Mouse (Mus musculus): ENCODE results near the gene Hoxb1. TPM values are rescaled to one million over a fixed set of nuclear protein-coding genes. Genes with fewer than 3 reads are reported as not detected.

Gene Hoxb1
- polyA plus RNA-seq, 1 experiment from 2014 or later, result not detected

DNA sequence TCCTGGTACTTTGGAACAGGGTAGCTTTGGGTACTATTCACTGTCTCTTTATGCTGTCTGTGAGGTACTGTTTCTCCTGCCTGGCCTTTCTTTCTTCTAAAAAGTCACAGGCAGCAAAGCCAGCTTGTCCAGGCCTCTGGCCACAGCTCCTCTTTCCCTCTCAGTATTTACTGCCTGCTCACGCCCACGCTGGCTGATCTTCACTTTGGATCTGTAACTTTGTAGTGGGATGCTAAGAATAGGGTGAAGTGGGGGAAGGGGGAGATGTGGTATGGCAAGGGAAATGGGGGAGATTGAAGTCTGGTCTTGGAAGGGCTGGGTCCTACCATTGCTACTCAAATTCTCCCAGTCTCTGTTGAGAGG lies 31.6 kb upstream of the Hoxb1 start:
- Histone ChIP-seq H3K9me3 (replicated peaks) (no peaks in the 10 kb centered on the region), H3K4me1 (replicated peaks) (0 out of 2 replicates have a peak, but pooled peaks cover 6% of the 10 kb centered on the region), H3K4me2 (0 out of 2 replicates have a peak overlapping the region, but pooled peaks have one; percentile 8), H3K36me3 (no peaks in the 10 kb centered on the region), H3K9ac (no peak overlapping the region), H3K4me3 (no peak overlapping the region), H3K27ac (ENCODE audit: poor library complexity, severe bottlenecking) (no peak overlapping the region), H3K27me3 (replicated peaks) (peaks cover 100% of the 10 kb centered on the region)
- ATAC-seq (ENCODE audit: insufficient number of reproducible peaks, low FRiP score), result no peak
- 16% methylated on average over 2 of the region's 2 CpGs for WGBS

DNA sequence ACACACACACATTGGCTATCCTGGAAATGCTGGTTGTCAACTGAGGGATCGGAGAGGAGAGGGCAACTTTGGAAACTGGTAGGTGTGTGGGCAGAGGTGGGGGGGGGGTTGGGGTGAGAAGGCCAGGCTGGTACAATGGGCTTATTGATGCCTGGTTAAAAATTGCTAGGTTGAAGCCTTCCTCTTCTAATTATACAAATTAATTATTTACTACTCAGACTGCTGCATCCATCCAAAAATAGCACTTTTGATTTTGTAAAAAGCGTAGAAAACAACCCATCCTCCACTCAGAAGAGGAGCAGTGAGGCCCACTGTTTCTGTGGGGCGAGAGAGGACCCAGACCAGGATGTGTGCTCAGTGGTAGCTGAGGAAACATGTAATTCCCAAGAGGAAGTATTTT lies 30.6 kb upstream of the Hoxb1 start:
- no peaks in the 10 kb centered on the region for H3K9me3 ChIP-seq (replicated peaks)
- ATAC-seq (ENCODE audit: insufficient number of reproducible peaks, low FRiP score), result no peak
- no peak overlapping the region for H3K4me2 ChIP-seq
- H3K27ac ChIP-seq (ENCODE audit: poor library complexity, severe bottlenecking), result no peak overlapping the region
- H3K4me3 ChIP-seq, result no peak overlapping the region
- no peaks in the 10 kb centered on the region for H3K36me3 ChIP-seq
- H3K27me3 ChIP-seq (replicated peaks), result peaks cover 100% of the 10 kb centered on the region
- H3K4me1 ChIP-seq (replicated peaks), result 0 out of 2 replicates have a peak, but pooled peaks cover 6% of the 10 kb centered on the region
- no peak overlapping the region for H3K9ac ChIP-seq
- WGBS, result 55% methylated on average over 3 of the region's 3 CpGs

DNA sequence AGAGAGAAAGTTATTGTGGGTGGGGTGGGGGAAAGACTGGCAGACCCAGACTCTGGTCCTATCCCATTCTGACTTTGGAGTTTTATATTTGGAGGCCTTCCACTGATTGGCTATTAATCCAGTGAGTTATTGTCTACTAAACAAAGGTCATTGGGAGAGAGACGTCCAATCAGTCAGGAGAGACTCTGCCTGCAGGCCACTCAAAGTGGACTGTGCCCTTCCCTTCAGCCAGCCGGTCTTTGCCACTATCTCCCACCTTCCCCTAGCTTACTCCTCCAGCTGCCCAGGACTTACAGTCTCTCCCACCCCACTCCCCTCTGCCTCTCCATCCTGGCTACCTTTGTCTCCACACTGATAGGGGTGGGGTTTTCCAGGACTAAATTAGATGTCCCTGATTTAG lies 29.0 kb upstream of the Hoxb1 start:
- ATAC-seq (ENCODE audit: insufficient number of reproducible peaks, low FRiP score), result no peak
- Histone ChIP-seq H3K4me3 (no peak overlapping the region), H3K4me1 (replicated peaks) (peaks cover 15% of the 10 kb centered on the region), H3K9me3 (replicated peaks) (no peaks in the 10 kb centered on the region), H3K9ac (no peak overlapping the region), H3K27me3 (replicated peaks) (peaks cover 100% of the 10 kb centered on the region), H3K4me2 (no peak overlapping the region), H3K36me3 (no peaks in the 10 kb centered on the region), H3K27ac (ENCODE audit: poor library complexity, severe bottlenecking) (no peak overlapping the region)
- 3% methylated on average over 2 of the region's 2 CpGs for WGBS

DNA sequence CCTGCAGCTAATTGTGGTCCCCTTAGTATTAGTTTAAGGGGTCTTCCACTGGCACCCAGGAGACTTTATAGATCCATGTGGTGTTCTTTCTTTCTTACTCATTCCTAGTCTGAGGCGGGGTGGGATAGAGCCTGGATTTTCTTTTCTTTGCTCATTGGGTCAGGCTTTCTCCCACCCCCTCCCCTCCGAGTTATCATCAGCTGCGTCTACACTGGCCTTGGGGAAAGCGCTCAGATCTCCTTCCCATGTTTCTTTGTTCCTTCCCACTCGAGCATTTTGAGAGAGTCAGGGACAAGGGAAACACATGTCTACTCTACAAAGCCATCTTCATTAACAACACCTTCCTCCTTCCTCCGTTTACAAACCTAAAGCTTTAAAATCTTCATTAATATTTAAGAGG lies 28.5 kb upstream of the Hoxb1 start:
- ATAC-seq (ENCODE audit: insufficient number of reproducible peaks, low FRiP score), result no peak
- peaks cover 100% of the 10 kb centered on the region for H3K27me3 ChIP-seq (replicated peaks)
- no peaks in the 10 kb centered on the region for H3K9me3 ChIP-seq (replicated peaks)
- no peak overlapping the region for H3K4me3 ChIP-seq
- peaks cover 16% of the 10 kb centered on the region for H3K4me1 ChIP-seq (replicated peaks)
- WGBS, result 18% methylated on average over 6 of the region's 6 CpGs
- H3K36me3 ChIP-seq, result no peaks in the 10 kb centered on the region
- H3K27ac ChIP-seq (ENCODE audit: poor library complexity, severe bottlenecking), result no peak overlapping the region
- no peak overlapping the region for H3K4me2 ChIP-seq
- no peak overlapping the region for H3K9ac ChIP-seq

DNA sequence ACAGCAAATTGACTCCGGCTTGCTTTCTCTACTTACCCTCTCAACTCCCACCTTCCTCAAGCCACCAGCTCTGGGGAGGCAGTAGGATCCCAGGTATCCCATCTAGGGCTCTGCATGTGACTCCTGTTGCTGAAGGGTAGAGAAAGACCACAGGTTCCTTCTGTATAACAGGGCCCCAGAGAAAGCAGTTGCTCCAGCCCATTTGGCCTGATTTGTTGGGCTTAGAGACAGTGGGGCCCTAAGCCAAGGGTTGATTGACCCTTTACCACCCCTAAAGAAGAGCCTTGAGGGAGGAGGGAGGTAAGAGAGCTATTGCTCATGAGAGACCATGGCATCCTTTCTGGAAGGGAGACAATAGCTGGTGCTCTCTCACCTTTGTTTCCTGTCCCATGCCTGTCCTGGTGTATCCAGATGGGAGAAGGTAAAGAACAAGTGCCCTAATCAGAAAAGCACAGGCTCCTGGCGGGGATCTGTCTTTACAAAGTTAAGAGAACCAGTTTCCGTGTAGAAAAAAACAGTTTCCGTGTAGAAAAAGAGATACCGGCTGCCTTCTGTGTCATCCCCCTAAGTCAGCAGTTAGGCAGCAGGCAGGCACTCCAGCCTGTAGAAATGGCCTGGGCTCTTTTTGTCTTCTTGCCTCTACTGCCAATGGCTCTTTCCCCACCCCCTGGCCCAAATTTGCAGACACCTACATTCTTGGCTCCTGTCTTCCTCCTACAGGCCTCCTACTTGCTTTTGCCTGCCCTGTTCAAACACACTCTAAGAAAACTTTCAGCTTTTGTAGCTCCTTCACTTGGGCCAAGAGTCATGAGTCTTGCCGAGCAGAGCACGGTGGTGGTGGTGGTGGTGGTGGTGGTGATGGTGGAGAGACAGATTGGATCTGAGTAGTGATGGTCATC lies 26.3 kb upstream of the Hoxb1 start:
- no peak overlapping the region for H3K4me3 ChIP-seq

DNA sequence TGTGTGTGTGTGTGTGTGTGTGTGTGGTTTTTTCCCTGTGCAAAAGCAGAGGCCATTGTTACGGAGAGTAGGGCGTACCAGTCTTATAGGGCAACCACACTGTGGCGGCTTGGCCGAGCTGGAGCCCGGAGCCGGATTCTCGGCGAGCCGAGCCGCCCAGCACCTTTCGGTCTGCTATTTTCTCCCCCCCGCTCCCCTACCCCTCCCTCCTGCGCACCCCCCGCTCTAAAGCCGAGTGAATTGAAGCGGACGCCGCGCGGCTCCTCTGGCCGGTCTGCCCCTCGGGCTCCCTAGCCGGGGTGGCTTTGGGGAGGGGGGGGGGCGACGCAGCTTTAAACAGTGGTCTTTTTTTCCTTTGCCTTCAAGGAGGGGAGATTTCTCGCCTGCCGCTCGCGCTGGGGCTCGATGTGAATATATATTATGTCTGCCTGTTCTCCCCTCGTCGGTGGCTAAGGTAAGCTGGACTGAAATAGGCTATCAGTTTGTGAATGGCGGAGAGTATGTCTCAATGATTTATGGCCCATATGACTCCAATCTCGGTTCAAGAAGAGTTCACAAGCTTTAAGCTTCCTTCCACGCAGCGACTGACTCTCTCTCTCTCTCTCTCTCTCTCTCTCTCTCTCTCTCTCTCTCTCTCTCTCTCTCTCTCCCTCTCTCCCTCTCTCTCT lies 24.7 kb upstream of the Hoxb1 start:
- Histone ChIP-seq H3K36me3 (no peaks in the 10 kb centered on the region), H3K4me3 (peak overlapping the region; percentile 44), H3K4me1 (replicated peaks) (peaks cover 19% of the 10 kb centered on the region), H3K9ac (0 out of 2 replicates have a peak overlapping the region, but pooled peaks have one; percentile 44), H3K4me2 (peak overlapping the region; percentile 63), H3K9me3 (replicated peaks) (no peaks in the 10 kb centered on the region), H3K27ac (ENCODE audit: poor library complexity, severe bottlenecking) (peak overlapping the region; percentile 14; the same call in 1 of the 2 replicates), H3K27me3 (replicated peaks) (peaks cover 100% of the 10 kb centered on the region)
- no peak for ATAC-seq (ENCODE audit: insufficient number of reproducible peaks, low FRiP score)
- WGBS, result 1% methylated on average over 30 of the region's 36 CpGs

More for the DNA sequence above, 26.3 kb upstream of the Hoxb1 start:
- Histone ChIP-seq H3K36me3 (no peaks in the 10 kb centered on the region), H3K4me1 (replicated peaks) (peaks cover 12% of the 10 kb centered on the region), H3K9ac (no peak overlapping the region), H3K27ac (ENCODE audit: poor library complexity, severe bottlenecking) (no peak overlapping the region), H3K27me3 (replicated peaks) (peaks cover 100% of the 10 kb centered on the region), H3K4me2 (no peak overlapping the region), H3K9me3 (replicated peaks) (no peaks in the 10 kb centered on the region)
- 36% methylated on average over 7 of the region's 7 CpGs for WGBS
- no peak for ATAC-seq (ENCODE audit: insufficient number of reproducible peaks, low FRiP score)

DNA sequence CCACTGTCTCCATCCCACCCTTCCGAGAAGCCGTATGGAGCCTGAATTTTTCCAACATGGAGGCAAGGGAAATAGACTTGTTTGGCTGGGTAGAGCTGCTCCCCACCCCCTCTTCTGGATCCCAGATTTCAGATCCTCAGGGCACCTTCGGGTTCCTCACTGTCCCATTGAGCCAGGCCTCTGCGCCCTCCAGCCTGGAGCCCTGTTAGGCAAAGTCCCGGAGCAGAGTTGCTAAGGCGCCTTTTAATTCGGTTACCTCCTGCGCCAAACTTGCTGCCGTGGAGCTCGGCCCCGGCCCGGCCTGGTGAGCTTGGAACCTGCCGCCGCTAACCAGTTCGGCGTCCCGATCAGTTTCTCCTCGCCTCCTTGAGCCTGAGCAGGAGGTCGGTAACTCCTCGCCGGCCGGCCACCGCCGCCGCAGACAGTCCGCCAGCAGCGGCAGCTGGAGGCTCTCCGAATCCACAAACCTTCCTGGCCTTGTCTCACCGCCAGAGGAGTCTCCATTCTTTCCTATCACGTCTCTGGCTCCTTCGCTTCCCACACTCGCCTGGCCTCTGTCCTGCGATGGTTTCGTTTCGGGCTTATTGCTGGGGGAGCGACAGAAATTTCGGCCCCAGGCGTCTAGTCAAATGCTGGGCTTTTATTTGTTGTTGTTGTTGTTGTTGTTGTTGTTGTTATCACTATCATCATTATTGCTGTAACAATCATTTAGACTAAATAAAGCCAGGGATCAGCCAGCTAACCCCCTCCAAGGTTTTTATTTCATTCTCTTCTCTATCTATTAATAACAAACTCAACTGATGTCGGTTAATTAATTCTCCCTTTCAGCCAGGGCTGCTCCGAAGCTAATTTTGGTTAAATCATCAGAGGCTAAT lies 23.6 kb upstream of the Hoxb1 start:
- ATAC-seq (ENCODE audit: insufficient number of reproducible peaks, low FRiP score), result no peak
- 1% methylated on average over 40 of the region's 40 CpGs for WGBS
- no peaks in the 10 kb centered on the region for H3K9me3 ChIP-seq (replicated peaks)
- peak overlapping the region; percentile 63 for H3K4me2 ChIP-seq
- H3K4me1 ChIP-seq (replicated peaks), result peaks cover 24% of the 10 kb centered on the region
- H3K36me3 ChIP-seq, result no peaks in the 10 kb centered on the region
- peak overlapping the region; percentile 30 for H3K27ac ChIP-seq (ENCODE audit: poor library complexity, severe bottlenecking)
- peaks cover 100% of the 10 kb centered on the region for H3K27me3 ChIP-seq (replicated peaks)
- H3K9ac ChIP-seq, result peak overlapping the region; percentile 43
- H3K4me3 ChIP-seq, result peak overlapping the region; percentile 44

DNA sequence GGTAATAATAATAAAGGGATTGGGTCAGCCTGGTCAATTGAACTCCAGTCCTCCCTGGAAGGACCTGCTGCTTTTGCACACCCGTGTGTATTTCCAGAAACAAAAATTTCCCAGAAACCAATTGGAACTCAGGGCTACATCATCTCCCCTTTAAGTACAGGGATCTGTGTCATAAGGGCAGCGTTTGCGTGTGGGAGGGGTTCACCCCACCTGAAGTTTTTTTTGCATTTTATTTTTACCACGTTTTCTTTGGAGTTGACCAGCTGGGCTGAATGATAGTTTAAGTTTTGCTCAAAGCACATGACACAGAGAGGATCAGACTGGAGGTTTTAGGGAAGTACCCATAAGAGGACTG lies 23.0 kb upstream of the Hoxb1 start:
- WGBS, result 20% methylated on average over 4 of the region's 4 CpGs
- Histone ChIP-seq H3K4me2 (no peak overlapping the region), H3K27ac (ENCODE audit: poor library complexity, severe bottlenecking) (no peak overlapping the region), H3K9me3 (replicated peaks) (no peaks in the 10 kb centered on the region), H3K4me3 (no peak overlapping the region), H3K9ac (no peak overlapping the region), H3K36me3 (no peaks in the 10 kb centered on the region), H3K27me3 (replicated peaks) (peaks cover 97% of the 10 kb centered on the region), H3K4me1 (replicated peaks) (peaks cover 24% of the 10 kb centered on the region)
- no peak for ATAC-seq (ENCODE audit: insufficient number of reproducible peaks, low FRiP score)

DNA sequence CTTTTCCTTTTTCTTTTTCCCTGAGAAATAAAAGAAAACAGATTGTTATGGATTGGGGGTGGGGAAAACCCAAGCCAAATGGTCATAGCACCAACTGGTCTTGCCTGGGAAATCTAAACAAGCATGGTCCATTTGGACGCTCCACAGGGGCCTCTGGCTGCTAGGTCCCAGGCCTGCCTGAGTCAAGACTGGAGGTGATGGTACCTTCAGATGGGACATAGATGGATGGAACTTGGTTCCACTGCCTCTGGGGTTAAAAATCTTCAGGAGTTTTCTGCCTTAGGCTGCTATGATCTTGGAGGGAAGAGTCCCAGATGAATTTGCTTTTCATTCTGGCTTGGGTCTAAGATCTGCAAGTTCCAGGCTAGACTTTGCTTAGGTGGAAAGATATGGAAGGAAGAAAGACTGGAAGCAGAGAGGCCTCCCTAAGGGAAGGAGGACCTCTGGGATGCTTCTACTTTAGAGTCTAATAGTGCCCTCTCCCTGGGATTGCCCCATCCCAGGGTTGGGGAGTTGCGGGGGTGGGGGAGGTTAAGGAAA lies 22.3 kb upstream of the Hoxb1 start:
- no peaks in the 10 kb centered on the region for H3K36me3 ChIP-seq
- no peak overlapping the region for H3K9ac ChIP-seq
- H3K27ac ChIP-seq (ENCODE audit: poor library complexity, severe bottlenecking), result no peak overlapping the region
- H3K4me2 ChIP-seq, result no peak overlapping the region
- 56% methylated on average over 2 of the region's 2 CpGs for WGBS
- H3K4me3 ChIP-seq, result no peak overlapping the region
- ATAC-seq (ENCODE audit: insufficient number of reproducible peaks, low FRiP score), result no peak
- H3K27me3 ChIP-seq (replicated peaks), result peaks cover 96% of the 10 kb centered on the region
- H3K4me1 ChIP-seq (replicated peaks), result peaks cover 24% of the 10 kb centered on the region
- no peaks in the 10 kb centered on the region for H3K9me3 ChIP-seq (replicated peaks)

DNA sequence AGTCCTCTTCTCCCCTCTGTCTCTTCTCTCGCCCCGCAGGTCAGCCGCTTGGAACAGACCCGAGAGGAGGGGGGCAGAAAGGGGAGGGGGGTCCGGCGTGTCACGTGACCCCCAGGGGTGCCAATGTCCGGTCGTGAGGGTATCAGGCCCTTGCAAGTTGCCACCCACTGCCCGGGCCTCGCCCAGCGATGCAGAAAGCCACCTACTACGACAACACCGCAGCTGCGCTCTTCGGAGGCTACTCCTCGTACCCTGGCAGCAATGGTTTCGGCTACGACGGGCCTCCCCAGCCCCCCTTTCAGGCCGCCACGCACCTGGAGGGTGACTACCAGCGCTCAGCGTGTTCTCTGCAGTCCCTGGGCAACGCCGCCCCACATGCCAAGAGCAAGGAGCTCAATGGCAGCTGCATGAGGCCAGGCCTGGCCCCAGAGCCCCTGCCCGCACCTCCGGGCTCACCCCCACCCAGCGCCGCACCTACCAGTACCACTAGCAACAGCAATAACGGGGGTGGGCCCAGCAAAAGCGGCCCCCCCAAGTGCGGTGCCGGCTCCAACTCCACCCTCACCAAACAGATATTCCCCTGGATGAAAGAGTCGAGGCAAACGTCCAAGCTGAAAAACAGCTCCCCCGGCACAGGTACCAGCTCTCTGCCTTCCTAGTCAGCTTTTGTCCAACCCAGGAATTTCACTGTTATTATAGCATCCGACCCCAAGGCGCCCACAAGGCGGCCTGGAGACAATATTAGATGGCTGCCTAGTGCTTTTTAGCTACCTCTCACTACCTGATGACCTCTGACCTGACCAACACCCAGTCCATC lies 21.3 kb upstream of the Hoxb1 start:
- H3K4me3 ChIP-seq, result 0 out of 2 replicates have a peak overlapping the region, but pooled peaks have one; percentile 48
- H3K4me2 ChIP-seq, result peak overlapping the region; percentile 30
- H3K9me3 ChIP-seq (replicated peaks), result no peaks in the 10 kb centered on the region
- H3K4me1 ChIP-seq (replicated peaks), result peaks cover 24% of the 10 kb centered on the region
- WGBS, result 12% methylated on average over 37 of the region's 40 CpGs
- no peak overlapping the region for H3K9ac ChIP-seq
- no peak overlapping the region for H3K27ac ChIP-seq (ENCODE audit: poor library complexity, severe bottlenecking)
- peaks cover 96% of the 10 kb centered on the region for H3K27me3 ChIP-seq (replicated peaks)
- H3K36me3 ChIP-seq, result no peaks in the 10 kb centered on the region
- no peak for ATAC-seq (ENCODE audit: insufficient number of reproducible peaks, low FRiP score)

All from heart, embryonic 12.5 days (tissue).